Mouse (Mus musculus) small intestine, adult 2 months (tissue): ENCODE results near the gene Camk1g.

Source experiments
- CTCF ChIP-seq: fragments of 200-500 bp; IDR thresholded peaks from 2 replicates; pipeline ENCODE4 v1.5.1; 2012; ENCODE audit warnings: low read depth, mild to moderate bottlenecking, control low read depth, inconsistent platforms, low read length, moderate library complexity, mixed read lengths; ENCODE audit not compliant: insufficient replicate concordance, insufficient read length; ENCODE audit errors: extremely low read depth
- POLR2A ChIP-seq: fragments of 200-500 bp; IDR thresholded peaks from 2 replicates; pipeline ENCODE4 v1.6.1; 2012; ENCODE audit warnings: low read depth, mild to moderate bottlenecking, control low read depth, inconsistent platforms, low read length, moderate library complexity

- no peak for TF ChIP-seq CTCF
- no peak for TF ChIP-seq POLR2A
These were observed 43.4 kb upstream of the Camk1g start for GRCm38 (mm10) chr1:193413368-193414000.
